Mouse (Mus musculus): ENCODE measurements around the gene Lrrc49.

Gene Lrrc49

DNA sequence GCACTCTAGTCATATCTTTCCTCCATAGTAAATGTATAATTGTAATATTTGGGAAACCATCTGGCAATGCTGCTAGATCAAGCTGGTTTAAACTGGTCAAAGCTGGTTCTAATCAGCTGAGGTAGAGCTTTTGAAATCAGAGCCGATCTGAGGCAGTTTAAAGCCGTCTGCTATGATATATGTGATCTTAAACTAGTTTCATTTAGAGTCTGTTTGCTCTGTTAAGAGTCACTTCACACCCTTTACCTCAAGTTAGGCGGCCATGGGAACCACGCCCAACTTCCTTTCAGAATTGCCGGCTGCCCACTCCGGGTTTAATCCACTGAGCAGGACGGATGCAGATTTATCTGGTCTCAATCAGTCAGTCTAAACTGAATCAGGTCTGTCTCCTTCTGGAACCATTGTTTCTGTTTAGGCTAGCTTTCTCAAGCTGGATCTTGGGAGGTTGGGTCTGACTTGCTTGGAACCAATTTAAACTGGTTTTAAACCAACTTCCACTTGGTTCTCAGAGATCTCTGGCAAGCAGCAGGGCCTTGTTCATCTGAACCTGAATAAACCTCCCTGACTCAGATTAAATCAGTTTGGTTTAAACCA lies 144.4 kb downstream of the Lrrc49 start:
- DNase-seq (ENCODE audit: low spot score in 2 of 2), result no peak

DNA sequence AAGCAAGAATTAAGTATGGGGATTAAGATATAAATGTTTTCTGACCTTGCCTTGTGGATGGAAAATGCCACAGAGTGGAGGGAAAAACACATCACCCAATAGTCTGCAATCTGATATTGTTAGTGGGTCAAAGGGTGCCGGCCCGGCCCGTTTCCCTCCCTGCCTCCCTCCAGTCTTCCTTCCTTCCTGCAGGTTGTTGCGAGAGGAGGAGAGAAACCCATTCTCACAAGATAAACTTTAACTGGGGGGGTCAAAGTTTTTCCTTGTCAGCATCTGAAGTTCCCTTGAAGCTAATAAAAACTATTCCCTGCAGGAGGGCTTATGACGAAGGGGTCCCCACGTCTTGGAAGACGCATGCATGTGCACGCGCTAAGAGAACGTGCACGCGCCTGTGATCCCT lies 157.6 kb downstream of the Lrrc49 start:
- no peak for DNase-seq (ENCODE audit: low spot score in 2 of 2)

- DNase-seq (ENCODE audit: low spot score in 2 of 2), result no peak
These were observed 158.4 kb downstream of the Lrrc49 start for GRCm38 (mm10) chr9:60529348-60530243.

DNA sequence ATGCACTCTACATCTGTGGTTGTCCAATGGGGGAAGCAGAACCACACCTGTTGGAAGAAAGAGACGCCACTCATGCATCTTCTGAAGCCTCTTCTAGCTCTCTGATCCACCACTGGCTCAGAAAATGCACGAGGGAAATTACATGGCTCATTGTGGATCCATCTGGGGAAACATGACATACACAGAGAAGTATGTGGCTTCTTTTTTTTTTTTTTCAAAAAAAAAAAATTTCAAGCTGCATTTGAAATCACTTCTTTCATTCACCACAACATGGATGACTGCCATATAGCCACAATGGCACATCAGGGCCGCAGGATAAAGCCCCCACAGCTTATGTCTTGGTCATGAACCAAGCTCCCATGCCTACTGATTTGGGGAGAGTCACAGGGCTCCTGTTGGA lies 159.7 kb downstream of the Lrrc49 start:
- DNase-seq (ENCODE audit: low spot score in 2 of 2), result no peak

GRCm38 (mm10) chr9:60527836-60528235 lies 160.1 kb downstream of the Lrrc49 start:
- no peak for DNase-seq (ENCODE audit: low spot score in 2 of 2)

- DNase-seq (ENCODE audit: low spot score in 2 of 2), result no peak
These were observed 160.9 kb downstream of the Lrrc49 start for GRCm38 (mm10) chr9:60527051-60527450.

- no peak for DNase-seq (ENCODE audit: low spot score in 2 of 2)
These were observed 161.8 kb downstream of the Lrrc49 start for GRCm38 (mm10) chr9:60526195-60526594.

DNA sequence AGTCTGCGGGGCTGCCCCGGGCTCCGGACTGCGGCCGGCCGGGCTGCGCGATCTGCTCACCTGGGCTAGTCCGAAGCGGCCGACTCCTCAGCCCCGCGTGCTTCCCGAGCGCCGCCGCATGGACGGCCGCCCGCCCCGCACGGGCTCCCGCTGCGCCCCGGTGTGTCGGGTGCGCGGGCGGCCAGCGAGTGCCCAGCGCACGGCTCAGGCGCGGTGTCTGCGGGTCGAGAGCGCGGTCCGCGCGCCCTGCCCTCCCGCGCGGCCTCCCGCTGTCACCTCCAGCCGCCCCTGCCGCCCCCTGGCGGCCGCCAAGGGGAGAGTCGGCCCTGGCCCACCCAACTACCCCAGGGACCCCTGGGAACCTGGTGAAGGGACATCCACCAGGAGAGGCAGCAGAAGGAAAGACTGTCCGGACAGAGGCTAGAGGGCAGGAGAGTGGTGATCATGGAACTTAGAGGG lies 166.1 kb downstream of the Lrrc49 start, which contains the start of gene Thsd4:
Gene Thsd4, minus strand, starts transcription at position 241 of the 459 bp plus-strand sequence.
- DNase-seq (ENCODE audit: low spot score in 2 of 2), result no peak

GRCm38 (mm10) chr9:60521143-60521542 lies 166.8 kb downstream of the Lrrc49 start:
- DNase-seq (ENCODE audit: low spot score in 2 of 2), result no peak

DNA sequence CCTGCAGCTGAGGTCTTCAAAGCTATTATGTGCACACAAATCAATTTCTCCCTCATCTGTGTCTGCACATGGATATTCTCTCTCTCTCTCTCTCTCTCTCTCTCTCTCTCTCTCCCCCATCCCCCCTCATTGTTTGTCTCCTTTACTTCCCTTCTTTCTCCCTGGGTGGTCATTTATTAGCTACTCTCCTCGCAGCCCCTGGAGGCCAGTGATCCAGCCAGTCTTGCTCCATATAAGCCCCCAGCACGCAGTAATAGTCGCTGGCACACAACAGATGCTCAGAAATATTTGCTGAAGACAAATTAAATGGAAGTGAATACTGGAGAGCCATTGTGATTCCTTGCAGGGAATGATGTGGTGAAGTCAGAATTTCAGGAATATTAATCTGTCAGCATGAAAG lies 168.4 kb downstream of the Lrrc49 start:
- DNase-seq (ENCODE audit: low spot score in 2 of 2), result no peak

Data from frontal cortex, postnatal 14 days (tissue).